Mouse (Mus musculus) embryonic stem cell, embryonic (primary cell): ENCODE measurements around the gene Ccdc142.

Source experiments
- CTCF ChIA-PET, 4 experiments: fragments of 300-600 bp in 2 of 4; fragments of 350-600 bp in 2 of 4; sonication (Branson Sonifier 250); formaldehyde crosslinking; loops; one replicate each; lab custom pipeline; 2022; ENCODE audit warnings: inconsistent platforms in 2 of 4; lab: Charles Lee
- POLR2A ChIA-PET, 4 experiments: fragments of 300-600 bp in 2 of 4; fragments of 350-600 bp in 2 of 4; sonication (Branson Sonifier 250); formaldehyde crosslinking; loops; one replicate each; lab custom pipeline; 2022; ENCODE audit warnings: antibody characterized with exemption in 4 of 4, inconsistent platforms in 1 of 4; lab: Charles Lee

Gene Ccdc142

GRCm38 (mm10) chr6:83101316-83101687 lies at the start of gene Ccdc142, which contains the start of gene Gm42688:
Gene Ccdc142 (plus strand): TSS chr6:83101601.
Gene Gm42688 (plus strand): TSS chr6:83101617.
- POLR2A ChIA-PET = interaction anchor here (0.6 to 3.7 kb wide), 62 partner anchors 9 to 838 kb away, joined by 3 to 48 read pairs (median 4); partner anchors contain the start of genes 1700003E16Rik (in 3 of the 4), Aup1 (in 3 of the 4), Htra2 (in 3 of the 4) and Wbp1 (in 3 of the 4)
- CTCF ChIA-PET = interaction anchor here (0.5 to 3.5 kb wide), 58 partner anchors 8 to 447 kb away, joined by 3 to 43 read pairs (median 5); partner anchors contain the start of genes Dctn1 (in 3 of the 4), Wbp1 (in 3 of the 4), Lbx2 (in 2 of the 4) and Pcgf1 (in 2 of the 4)

- ChIA-PET CTCF (interaction anchor here in 3 of 4 experiments (0.5 to 2.4 kb wide), 10 partner anchors 12 to 949 kb away, joined by 3 to 11 read pairs (median 8); partner anchors contain the start of genes Ccdc142 (in 1 of the 3), Dctn1 (in 1 of the 3) and Gm42688 (in 1 of the 3)), POLR2A (interaction anchor here (0.7 to 3.0 kb wide), 29 partner anchors 10 to 350 kb away, joined by 3 to 16 read pairs (median 4); partner anchors contain the start of genes Dok1 (in 2 of the 4), Loxl3 (in 2 of the 4), Pcgf1 (in 2 of the 4) and 1700003E16Rik (in 1 of the 4))
Measured at GRCm38 (mm10) chr6:83053136-83053960, 48.1 kb upstream of the Ccdc142 start.

GRCm38 (mm10) chr6:83054074-83054851 lies 47.1 kb upstream of the Ccdc142 start, which contains the start of gene Aup1:
Gene Aup1 (plus strand): TSS chr6:83054521.
- ChIA-PET CTCF (interaction anchor here in 3 of 4 experiments (0.5 to 2.4 kb wide), 17 partner anchors 11 to 948 kb away, joined by 3 to 11 read pairs (median 4); partner anchors contain the start of genes Ccdc142 (in 1 of the 3), Dctn1 (in 1 of the 3), Gm42688 (in 1 of the 3) and Pcgf1 (in 1 of the 3)), POLR2A (interaction anchor here (0.6 to 3.0 kb wide), 53 partner anchors 10 to 546 kb away, joined by 3 to 16 read pairs (median 4); partner anchors contain the start of genes Ccdc142 (in 3 of the 4), Gm42688 (in 3 of the 4), Dok1 (in 2 of the 4) and Loxl3 (in 2 of the 4))

GRCm38 (mm10) chr6:83054871-83055431 lies 46.5 kb upstream of the Ccdc142 start, which contains the start of gene Htra2:
Gene Htra2 (minus strand): TSS chr6:83055273.
- ChIA-PET CTCF (interaction anchor here in 3 of 4 experiments (0.5 to 2.4 kb wide), 15 partner anchors 10 to 572 kb away, joined by 3 to 11 read pairs (median 4); partner anchors contain the start of genes Ccdc142 (in 1 of the 3), Dctn1 (in 1 of the 3), Gm42688 (in 1 of the 3) and Pcgf1 (in 1 of the 3)), POLR2A (interaction anchor here (0.6 to 3.0 kb wide), 44 partner anchors 9 to 452 kb away, joined by 3 to 16 read pairs (median 4); partner anchors contain the start of genes Ccdc142 (in 3 of the 4), Gm42688 (in 3 of the 4), Mob1a (in 2 of the 4) and Mthfd2 (in 2 of the 4))

- ChIA-PET CTCF (interaction anchor here in 2 of 4 experiments (0.9 to 1.3 kb wide), 4 partner anchors 17 to 44 kb away, joined by 3 to 10 read pairs (median 6); partner anchors contain the start of genes Ccdc142 (in 1 of the 2), Gm42688 (in 1 of the 2) and Pcgf1 (in 1 of the 2)), POLR2A (interaction anchor here (0.6 to 2.8 kb wide), 40 partner anchors 8 to 737 kb away, joined by 3 to 16 read pairs (median 4); partner anchors contain the start of genes Pcgf1 (in 3 of the 4), Ccdc142 (in 2 of the 4), Gm42688 (in 2 of the 4) and Loxl3 (in 2 of the 4))
Measured at GRCm38 (mm10) chr6:83057790-83058189, 43.6 kb upstream of the Ccdc142 start, which contains the start of gene Dqx1. Gene Dqx1 (plus strand): TSS chr6:83057844.

GRCm38 (mm10) chr6:83058725-83059124 lies 42.7 kb upstream of the Ccdc142 start:
- CTCF ChIA-PET = interaction anchor here in 1 of 4 experiments (1.3 kb wide), 1 partner anchor 43 kb away, joined by 10 read pairs; the partner anchor contains the start of genes Ccdc142 and Gm42688

GRCm38 (mm10) chr6:83065995-83066394 lies 35.4 kb upstream of the Ccdc142 start:
- ChIA-PET CTCF (interaction anchor here in 3 of 4 experiments (0.6 to 2.4 kb wide), 5 partner anchors 9 to 35 kb away, joined by 3 to 9 read pairs (median 4); partner anchors contain the start of genes Aup1 (in 1 of the 3), Ccdc142 (in 1 of the 3), Gm42688 (in 1 of the 3) and Htra2 (in 1 of the 3)), POLR2A (interaction anchor here in 3 of 4 experiments (0.8 to 4.4 kb wide), 10 partner anchors 8 to 69 kb away, joined by 3 to 18 read pairs (median 6); partner anchors contain the start of genes Aup1 (in 3 of the 3), Htra2 (in 3 of the 3), Dok1 (in 1 of the 3) and Dqx1 (in 1 of the 3))

More at GRCm38 (mm10) chr6:83058725-83059124, 42.7 kb upstream of the Ccdc142 start:
- POLR2A ChIA-PET = interaction anchor here in 3 of 4 experiments (1.0 to 2.8 kb wide), 25 partner anchors 8 to 284 kb away, joined by 3 to 16 read pairs (median 4); partner anchors contain the start of genes Pcgf1 (in 3 of the 3), Loxl3 (in 2 of the 3), Wbp1 (in 2 of the 3) and 1700003E16Rik (in 1 of the 3)

GRCm38 (mm10) chr6:83066441-83066840 lies 35.0 kb upstream of the Ccdc142 start:
- CTCF ChIA-PET = interaction anchor here in 3 of 4 experiments (0.5 to 1.8 kb wide), 5 partner anchors 12 to 93 kb away, joined by 3 to 8 read pairs (median 4); partner anchors contain the start of genes Ccdc142 (in 1 of the 3), Gm42688 (in 1 of the 3) and Pcgf1 (in 1 of the 3)
- POLR2A ChIA-PET = interaction anchor here in 3 of 4 experiments (0.6 to 4.4 kb wide), 11 partner anchors 8 to 51 kb away, joined by 3 to 18 read pairs (median 5); partner anchors contain the start of genes Aup1 (in 3 of the 3), Htra2 (in 3 of the 3), Dok1 (in 1 of the 3) and Dqx1 (in 1 of the 3)

- CTCF ChIA-PET = interaction anchor here in 1 of 4 experiments (0.7 kb wide), 1 partner anchor 69 kb away, joined by 3 read pairs; no protein-coding TSS in a partner anchor
- POLR2A ChIA-PET = interaction anchor here in 3 of 4 experiments (0.7 to 1.7 kb wide), 7 partner anchors 9 to 22 kb away, joined by 3 to 6 read pairs (median 4); partner anchors contain the start of genes Pcgf1 (in 2 of the 3), Aup1 (in 1 of the 3) and Dqx1 (in 1 of the 3)
Measured at GRCm38 (mm10) chr6:83068221-83068620, 33.2 kb upstream of the Ccdc142 start.

- POLR2A ChIA-PET = interaction anchor here in 3 of 4 experiments (0.9 to 2.5 kb wide), 11 partner anchors 9 to 249 kb away, joined by 3 to 14 read pairs (median 4); partner anchors contain the start of genes Pcgf1 (in 3 of the 3), Dqx1 (in 2 of the 3), Lbx2 (in 1 of the 3) and Wbp1 (in 1 of the 3)
- CTCF ChIA-PET = interaction anchor here in 1 of 4 experiments (1.6 kb wide), 1 partner anchor 72 kb away, joined by 3 read pairs; no protein-coding TSS in a partner anchor
Measured at GRCm38 (mm10) chr6:83068706-83069487, 32.5 kb upstream of the Ccdc142 start.

- CTCF ChIA-PET = interaction anchor here in 1 of 4 experiments (1.6 kb wide), 1 partner anchor 73 kb away, joined by 3 read pairs; no protein-coding TSS in a partner anchor
- POLR2A ChIA-PET = interaction anchor here in 3 of 4 experiments (0.6 to 2.5 kb wide), 13 partner anchors 8 to 248 kb away, joined by 3 to 14 read pairs (median 4); partner anchors contain the start of genes Pcgf1 (in 3 of the 3), Dqx1 (in 2 of the 3), Lbx2 (in 1 of the 3) and Wbp1 (in 1 of the 3)
Measured at GRCm38 (mm10) chr6:83069488-83070246, 31.7 kb upstream of the Ccdc142 start.

- ChIA-PET POLR2A (interaction anchor here in 3 of 4 experiments (0.6 to 2.5 kb wide), 5 partner anchors 12 to 223 kb away, joined by 3 to 14 read pairs (median 3); partner anchors contain the start of genes Dqx1 (in 1 of the 3) and Wbp1 (in 1 of the 3)), CTCF (interaction anchor here in 1 of 4 experiments (1.6 kb wide), 1 partner anchor 74 kb away, joined by 3 read pairs; no protein-coding TSS in a partner anchor)
Measured at GRCm38 (mm10) chr6:83070247-83070310, 31.3 kb upstream of the Ccdc142 start, which contains the start of gene Tlx2. Gene Tlx2 (minus strand): TSS chr6:83070293.
